Mouse (Mus musculus) embryonic stem cell, embryonic (primary cell): ENCODE data around the gene Ocel1.

Experiments
- CTCF ChIA-PET, 4 experiments: fragments of 300-600 bp in 2 of 4; fragments of 350-600 bp in 2 of 4; sonication (Branson Sonifier 250); formaldehyde crosslinking; loops; one replicate each; lab custom pipeline; 2022; ENCODE audit warnings: inconsistent platforms in 2 of 4; lab: Charles Lee
- POLR2A ChIA-PET, 4 experiments: fragments of 300-600 bp in 2 of 4; fragments of 350-600 bp in 2 of 4; sonication (Branson Sonifier 250); formaldehyde crosslinking; loops; one replicate each; lab custom pipeline; 2022; ENCODE audit warnings: antibody characterized with exemption in 4 of 4, inconsistent platforms in 1 of 4; lab: Charles Lee

Gene Ocel1

GRCm38 (mm10) chr8:71388267-71388666 is 17.2 kb downstream of the Ocel1 start:
- POLR2A ChIA-PET = interaction anchor here in 3 of 4 experiments (0.6 to 11.9 kb wide), 17 partner anchors 9 to 182 kb away, joined by 3 to 96 read pairs (median 4); partner anchors contain the start of genes Ankle1 (in 2 of the 3), Babam1 (in 2 of the 3), Ocel1 (in 2 of the 3) and Use1 (in 2 of the 3)
- CTCF ChIA-PET = interaction anchor here in 1 of 4 experiments (1.0 kb wide), 1 partner anchor 17 kb away, joined by 5 read pairs; the partner anchor contains the start of gene Ankle1

- ChIA-PET CTCF (interaction anchor here in 2 of 4 experiments (0.5 to 1.6 kb wide), 3 partner anchors 9 to 127 kb away, joined by 3 to 5 read pairs (median 4); no protein-coding TSS in a partner anchor), POLR2A (interaction anchor here in 3 of 4 experiments (0.5 to 11.9 kb wide), 10 partner anchors 9 to 698 kb away, joined by 3 to 96 read pairs (median 6); partner anchors contain the start of genes Ankle1 (in 3 of the 3), Haus8 (in 1 of the 3), Myo9b (in 1 of the 3) and Nr2f6 (in 1 of the 3))
These were observed 20.6 kb downstream of the Ocel1 start for GRCm38 (mm10) chr8:71391696-71392095.

- POLR2A ChIA-PET = interaction anchor here in 3 of 4 experiments (0.6 to 11.9 kb wide), 9 partner anchors 11 to 501 kb away, joined by 3 to 96 read pairs (median 5); partner anchors contain the start of genes Ankle1 (in 2 of the 3), Nr2f6 (in 1 of the 3) and Ocel1 (in 1 of the 3)
- CTCF ChIA-PET = interaction anchor here in 1 of 4 experiments (0.9 kb wide), 1 partner anchor 14 kb away, joined by 3 read pairs; no protein-coding TSS in a partner anchor
These were observed 21.3 kb downstream of the Ocel1 start for GRCm38 (mm10) chr8:71392391-71392790.

- CTCF ChIA-PET = interaction anchor here in 2 of 4 experiments (0.8 to 0.9 kb wide), 2 partner anchors 14 to 21 kb away, joined by 3 read pairs; no protein-coding TSS in a partner anchor
- POLR2A ChIA-PET = interaction anchor here in 3 of 4 experiments (0.6 to 11.9 kb wide), 11 partner anchors 11 to 502 kb away, joined by 3 to 96 read pairs (median 4); partner anchors contain the start of genes Ankle1 (in 2 of the 3), Colgalt1 (in 1 of the 3), Nr2f6 (in 1 of the 3) and Ocel1 (in 1 of the 3)
These were observed 21.8 kb downstream of the Ocel1 start for GRCm38 (mm10) chr8:71392871-71393270.

- ChIA-PET CTCF (interaction anchor here in 2 of 4 experiments (1.5 kb wide), 2 partner anchors 9 kb away, joined by 3 to 9 read pairs; no protein-coding TSS in a partner anchor), POLR2A (interaction anchor here in 3 of 4 experiments (1.0 to 11.9 kb wide), 9 partner anchors 9 to 602 kb away, joined by 3 to 96 read pairs (median 3); partner anchors contain the start of genes Ankle1 (in 3 of the 3), Haus8 (in 1 of the 3) and Myo9b (in 1 of the 3))
These were observed 23.4 kb downstream of the Ocel1 start for GRCm38 (mm10) chr8:71394481-71394880.

GRCm38 (mm10) chr8:71395071-71395470 is 24.0 kb downstream of the Ocel1 start:
- POLR2A ChIA-PET = interaction anchor here in 3 of 4 experiments (1.0 to 11.9 kb wide), 8 partner anchors 9 to 603 kb away, joined by 3 to 96 read pairs (median 4); partner anchors contain the start of genes Ankle1 (in 3 of the 3), Haus8 (in 1 of the 3) and Myo9b (in 1 of the 3)
- CTCF ChIA-PET = interaction anchor here in 2 of 4 experiments (1.5 kb wide), 2 partner anchors 9 to 10 kb away, joined by 3 to 9 read pairs; no protein-coding TSS in a partner anchor

GRCm38 (mm10) chr8:71395629-71396028 is 24.5 kb downstream of the Ocel1 start, which contains the start of gene Ushbp1:
TSS of gene Ushbp1 (minus strand) at chr8:71395802.
- ChIA-PET CTCF (interaction anchor here in 3 of 4 experiments (0.7 to 2.8 kb wide), 4 partner anchors 10 to 89 kb away, joined by 3 to 20 read pairs (median 4); partner anchors contain the start of gene Ankle1 (in 2 of the 3)), POLR2A (interaction anchor here in 2 of 4 experiments (1.2 to 11.9 kb wide), 13 partner anchors 8 to 603 kb away, joined by 3 to 96 read pairs (median 10); partner anchors contain the start of genes Ankle1 (in 2 of the 2), Haus8 (in 2 of the 2), Myo9b (in 2 of the 2) and Rpl18a (in 1 of the 2))

GRCm38 (mm10) chr8:71396639-71397305 is 25.7 kb downstream of the Ocel1 start, which contains the start of gene Babam1:
TSS of gene Babam1 (plus strand) at chr8:71396861.
- ChIA-PET CTCF (interaction anchor here in 3 of 4 experiments (0.6 to 2.8 kb wide), 12 partner anchors 9 to 499 kb away, joined by 3 to 20 read pairs (median 3); partner anchors contain the start of genes Ankle1 (in 2 of the 3) and Nr2f6 (in 2 of the 3)), POLR2A (interaction anchor here in 3 of 4 experiments (0.7 to 5.6 kb wide), 31 partner anchors 8 to 756 kb away, joined by 3 to 45 read pairs (median 4); partner anchors contain the start of genes Ankle1 (in 3 of the 3), Rpl18a (in 2 of the 3), Arrdc2 (in 1 of the 3) and Colgalt1 (in 1 of the 3))

GRCm38 (mm10) chr8:71397701-71398100 is 26.6 kb downstream of the Ocel1 start:
- POLR2A ChIA-PET = interaction anchor here in 3 of 4 experiments (0.6 to 5.6 kb wide), 21 partner anchors 8 to 757 kb away, joined by 3 to 45 read pairs (median 7); partner anchors contain the start of genes Ankle1 (in 3 of the 3), Arrdc2 (in 1 of the 3), Map1s (in 1 of the 3) and Nr2f6 (in 1 of the 3)
- CTCF ChIA-PET = interaction anchor here in 3 of 4 experiments (0.8 to 2.8 kb wide), 4 partner anchors 8 to 13 kb away, joined by 3 to 20 read pairs (median 3); no protein-coding TSS in a partner anchor

GRCm38 (mm10) chr8:71400826-71401225 is 29.7 kb downstream of the Ocel1 start:
- POLR2A ChIA-PET = interaction anchor here in 3 of 4 experiments (0.5 to 2.2 kb wide), 5 partner anchors 13 to 117 kb away, joined by 3 to 8 read pairs (median 3); no protein-coding TSS in a partner anchor

GRCm38 (mm10) chr8:71401454-71401853 is 30.4 kb downstream of the Ocel1 start:
- CTCF ChIA-PET = no interaction called here
- POLR2A ChIA-PET = interaction anchor here in 2 of 4 experiments (5.2 to 7.9 kb wide), 2 partner anchors 12 to 13 kb away, joined by 69 to 96 read pairs; no protein-coding TSS in a partner anchor

More at GRCm38 (mm10) chr8:71400826-71401225, 29.7 kb downstream of the Ocel1 start:
- CTCF ChIA-PET = no interaction called here

GRCm38 (mm10) chr8:71402446-71402964 is 31.4 kb downstream of the Ocel1 start:
- CTCF ChIA-PET = interaction anchor here in 3 of 4 experiments (0.6 to 1.7 kb wide), 4 partner anchors 24 to 758 kb away, joined by 3 to 5 read pairs (median 4); partner anchors contain the start of gene Ocel1 (in 1 of the 3)
- POLR2A ChIA-PET = interaction anchor here in 3 of 4 experiments (0.6 to 7.9 kb wide), 11 partner anchors 10 to 133 kb away, joined by 3 to 96 read pairs (median 4); partner anchors contain the start of genes Ocel1 (in 1 of the 3) and Use1 (in 1 of the 3)

- CTCF ChIA-PET = interaction anchor here (0.5 to 2.8 kb wide), 7 partner anchors 16 to 112 kb away, joined by 3 to 16 read pairs (median 4); partner anchors contain the start of genes Mrpl34 (in 1 of the 4) and Ocel1 (in 1 of the 4)
These were observed 32.2 kb downstream of the Ocel1 start for GRCm38 (mm10) chr8:71403107-71403885.

GRCm38 (mm10) chr8:71404011-71404410 is 32.9 kb downstream of the Ocel1 start:
- POLR2A ChIA-PET = interaction anchor here in 3 of 4 experiments (0.6 to 7.9 kb wide), 20 partner anchors 9 to 1426 kb away, joined by 3 to 96 read pairs (median 4); partner anchors contain the start of genes Use1 (in 2 of the 3), Babam1 (in 1 of the 3), Nr2f6 (in 1 of the 3) and Ocel1 (in 1 of the 3)
- CTCF ChIA-PET = interaction anchor here in 2 of 4 experiments (0.5 to 2.8 kb wide), 5 partner anchors 17 to 507 kb away, joined by 3 to 16 read pairs (median 5); partner anchors contain the start of gene Rpl18a (in 1 of the 2)

More at GRCm38 (mm10) chr8:71403107-71403885, 32.2 kb downstream of the Ocel1 start:
- POLR2A ChIA-PET = interaction anchor here in 3 of 4 experiments (0.6 to 7.9 kb wide), 21 partner anchors 8 to 1425 kb away, joined by 3 to 96 read pairs (median 4); partner anchors contain the start of genes Use1 (in 2 of the 3), Babam1 (in 1 of the 3), Ocel1 (in 1 of the 3) and Ushbp1 (in 1 of the 3)

- ChIA-PET POLR2A (interaction anchor here (0.5 to 7.9 kb wide), 50 partner anchors 8 to 714 kb away, joined by 3 to 96 read pairs (median 4); partner anchors contain the start of genes Babam1 (in 3 of the 4), Jund (in 2 of the 4), Mrpl34 (in 2 of the 4) and Nr2f6 (in 2 of the 4)), CTCF (interaction anchor here in 2 of 4 experiments (0.8 to 2.8 kb wide), 9 partner anchors 9 to 508 kb away, joined by 3 to 16 read pairs (median 5); partner anchors contain the start of genes Babam1 (in 1 of the 2), Rpl18a (in 1 of the 2) and Ushbp1 (in 1 of the 2))
These were observed 33.9 kb downstream of the Ocel1 start for GRCm38 (mm10) chr8:71404951-71405351.
